Mouse (Mus musculus) brain, embryonic 14.5 days (tissue): ENCODE data around the gene Tpp2.

ENCODE experiments used
- CTCF ChIP-seq: fragments of 200-500 bp; IDR thresholded peaks from 2 replicates; pipeline ENCODE4 v1.5.1; 2012; ENCODE audit warnings: inconsistent platforms, mild to moderate bottlenecking, moderate library complexity, borderline replicate concordance; ENCODE audit not compliant: insufficient read depth, insufficient read length; ENCODE audit errors: extremely low read depth
- POLR2A ChIP-seq: fragments of 200-500 bp; IDR thresholded peaks from 2 replicates; pipeline ENCODE4 v1.6.1; 2012; ENCODE audit warnings: mild to moderate bottlenecking, inconsistent platforms, borderline replicate concordance; ENCODE audit not compliant: poor library complexity, insufficient read depth, insufficient read length, severe bottlenecking; ENCODE audit errors: extremely low read depth

GRCm38 (mm10) chr1:44032213-44032612 is 98.8 kb downstream of the Tpp2 start:
- TF ChIP-seq POLR2A, result no peak
- no peak for TF ChIP-seq CTCF
